ENCODE assay signal across 7 mouse cellular contexts in the genomic region with DNA sequence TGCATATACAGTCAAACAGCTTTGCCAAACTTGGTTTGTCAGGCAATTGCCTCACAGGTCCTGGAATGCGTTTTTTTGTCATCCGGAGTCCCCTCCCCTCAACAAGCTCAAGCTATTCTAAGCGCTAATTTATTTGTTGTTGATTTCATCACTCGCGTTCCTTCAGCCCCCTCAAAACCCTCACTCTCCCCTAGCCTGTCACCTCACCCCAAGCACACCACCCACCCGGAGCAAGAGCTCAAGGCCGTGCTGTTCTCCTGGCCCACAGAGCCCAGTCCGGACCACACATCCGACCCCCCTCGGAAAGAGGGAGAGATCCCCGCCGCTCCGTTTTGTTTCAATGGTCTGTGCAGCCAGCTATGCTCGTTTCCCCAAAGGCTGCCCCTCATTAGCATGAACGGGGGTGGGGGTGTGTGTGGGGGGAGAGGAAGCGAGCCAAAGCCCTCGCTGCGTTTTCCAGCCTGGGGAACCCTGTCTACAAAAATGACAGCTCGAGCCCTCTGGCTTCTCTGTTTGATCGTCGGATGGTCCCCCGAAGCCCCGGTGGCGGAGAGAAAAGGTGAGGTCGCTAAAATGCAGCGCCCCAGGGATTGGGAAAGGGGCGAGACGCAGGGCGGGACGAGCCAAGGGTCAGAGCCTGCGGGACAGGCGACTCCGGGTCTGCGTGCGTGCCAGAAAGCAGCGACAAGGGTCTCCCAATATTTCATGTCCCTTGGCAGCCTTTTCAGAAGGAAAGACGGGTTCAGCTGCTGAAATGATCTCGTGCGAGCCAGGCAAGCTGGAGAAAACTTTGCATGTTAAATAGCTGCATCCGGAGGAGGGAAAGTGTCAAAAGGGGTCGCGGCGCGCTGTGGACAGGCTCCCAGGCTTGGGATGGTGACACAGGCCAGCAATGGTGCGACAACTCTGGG. TPM values are rescaled to one million over a fixed set of nuclear protein-coding genes. Genes with fewer than 3 reads are reported as not detected.
DNase-seq lines count a peak whose midpoint lies in the region; ATAC-seq and TF ChIP-seq lines count a peak whose summit lies in the region.

1810010H24Rik (plus strand) TSS at position 271 of the 911 bp plus-strand sequence.

- no peak within 1 kb of the TSS for H3K27ac ChIP-seq in CH12.LX (ENCODE audit: insufficient read depth, low read depth)
- H3K27ac ChIP-seq in embryonic facial prominence, embryonic 13.5 days = no peak within 1 kb of the TSS
- peak within 1 kb of the TSS; percentile 63 for H3K27ac ChIP-seq in hindbrain, embryonic 16.5 days (ENCODE audit: low read depth, low read length)
- H3K27ac ChIP-seq in liver, postnatal 0 days (ENCODE audit: low read depth) = peak within 1 kb of the TSS; percentile 87

- peak within 1 kb of the TSS; percentile 45 for H3K9ac ChIP-seq in CH12.LX (ENCODE audit: insufficient read depth, low read depth)
- H3K9ac ChIP-seq in embryonic facial prominence, embryonic 13.5 days = peak within 1 kb of the TSS; percentile 65
- peak within 1 kb of the TSS; percentile 61 for H3K9ac ChIP-seq in hindbrain, embryonic 16.5 days (ENCODE audit: low read depth, low read length)
- H3K9ac ChIP-seq in liver, postnatal 0 days (replicated peaks) = peak within 1 kb of the TSS; percentile 68

- H3K4me1 ChIP-seq in CH12.LX (ENCODE audit: control insufficient read depth in 1 of 2, insufficient read depth in 2 of 2) = peaks cover 4 to 26% of the 10 kb centered on the region in 2 experiments; a peak in 3 of 4 replicates
- peaks cover 36% of the 10 kb centered on the region for H3K4me1 ChIP-seq in embryonic facial prominence, embryonic 13.5 days
- peaks cover 22% of the 10 kb centered on the region for H3K4me1 ChIP-seq in hindbrain, embryonic 16.5 days (ENCODE audit: control insufficient read depth, insufficient read depth, low read depth, low read length)
- H3K4me1 ChIP-seq in liver, postnatal 0 days (ENCODE audit: insufficient read depth) = peaks cover 18% of the 10 kb centered on the region

- TF ChIP-seq EP300 in CH12.LX (IDR thresholded peaks at IDR 0.05; ENCODE audit: low read length) = no peak
- no peak for TF ChIP-seq EP300 in liver, postnatal 0 days (IDR thresholded peaks at IDR 0.05; ENCODE audit: low read depth)

- H3K27me3 ChIP-seq in CH12.LX (replicated peaks) = peaks cover 32% of the 10 kb centered on the region
- peaks cover 25% of the 10 kb centered on the region for H3K27me3 ChIP-seq in embryonic facial prominence, embryonic 13.5 days
- no peaks in the 10 kb centered on the region for H3K27me3 ChIP-seq in hindbrain, embryonic 16.5 days (replicated peaks; ENCODE audit: control insufficient read depth, insufficient read depth, low read length)
- peaks cover 18% of the 10 kb centered on the region for H3K27me3 ChIP-seq in liver, postnatal 0 days (ENCODE audit: insufficient read depth, low read length)

- under 1% methylated on average over 45 of the region's 45 CpGs for WGBS in embryonic facial prominence, embryonic 13.5 days
- WGBS in hindbrain, embryonic 16.5 days = 1% methylated on average over 41 of the region's 45 CpGs
- WGBS in liver, postnatal 0 days (ENCODE audit: insufficient replicate concordance) = 1% methylated on average over 45 of the region's 45 CpGs

- ATAC-seq in embryonic facial prominence, embryonic 13.5 days (ENCODE audit: insufficient number of reproducible peaks, insufficient read depth, low FRiP score, low TSS enrichment, low read depth) = no peak
- peak; percentile 25; the same call in 1 of the 2 replicates for ATAC-seq in hindbrain, embryonic 16.5 days
- no peak for ATAC-seq in liver, postnatal 0 days
- ATAC-seq in neutrophil, adult 5-6 weeks (ENCODE audit: extremely low read depth, insufficient number of reproducible peaks, low FRiP score, poor library complexity, severe bottlenecking) = 0 out of 2 replicates have a peak, but pooled peaks have one; percentile 17

- TF ChIP-seq POLR2A in CH12.LX (IDR thresholded peaks at IDR 0.05; ENCODE audit: low read depth, low read length) = no peak

- DNase-seq in CH12.LX (ENCODE audit: extremely low read depth) = no peak
- peak; percentile 53 for DNase-seq in MN1 (ENCODE audit: low spot score)
- peak; percentile 49 for DNase-seq in liver, postnatal 0 days
- no peak for DNase-seq in layer of hippocampus, adult 9-10 months (ENCODE audit: low spot score)

- no peak for TF ChIP-seq RAD21 in CH12.LX (IDR thresholded peaks at IDR 0.05; ENCODE audit: low read depth, low read length)

- H3K9me3 ChIP-seq in CH12.LX (replicated peaks; ENCODE audit: low read length) = no peaks in the 10 kb centered on the region
- H3K9me3 ChIP-seq in embryonic facial prominence, embryonic 13.5 days = no peaks in the 10 kb centered on the region
- H3K9me3 ChIP-seq in hindbrain, embryonic 16.5 days (ENCODE audit: control insufficient read depth, low read length) = no peaks in the 10 kb centered on the region
- no peaks in the 10 kb centered on the region for H3K9me3 ChIP-seq in liver, postnatal 0 days (ENCODE audit: low read length)

- no peaks in the 10 kb centered on the region for H3K79me2 ChIP-seq in CH12.LX (replicated peaks; ENCODE audit: control insufficient read depth, extremely low read depth, insufficient read depth, poor library complexity, severe bottlenecking)

- peak within 1 kb of the TSS; percentile 18 to 59 (median 35) for H3K4me3 ChIP-seq in CH12.LX (replicated peaks in 1 of 3; ENCODE audit: low read depth in 2 of 3, low read length in 2 of 3, poor library complexity in 1 of 3)
- peak within 1 kb of the TSS; percentile 47 for H3K4me3 ChIP-seq in embryonic facial prominence, embryonic 13.5 days
- peak within 1 kb of the TSS; percentile 50 for H3K4me3 ChIP-seq in hindbrain, embryonic 16.5 days (ENCODE audit: low read length)
- peak within 1 kb of the TSS; percentile 71 for H3K4me3 ChIP-seq in liver, postnatal 0 days (ENCODE audit: low read depth, low read length)

- H3K36me3 ChIP-seq in CH12.LX (replicated peaks in 1 of 2; ENCODE audit: control insufficient read depth in 1 of 2, insufficient read depth in 1 of 2, low read length in 1 of 2) = no peaks in the 10 kb centered on the region
- no peaks in the 10 kb centered on the region for H3K36me3 ChIP-seq in embryonic facial prominence, embryonic 13.5 days
- no peaks in the 10 kb centered on the region for H3K36me3 ChIP-seq in hindbrain, embryonic 16.5 days (ENCODE audit: control insufficient read depth, insufficient read depth, low read length)
- no peaks in the 10 kb centered on the region for H3K36me3 ChIP-seq in liver, postnatal 0 days (replicated peaks; ENCODE audit: insufficient read depth, low read length)

- dilution Hi-C loops in CH12.LX (cut with MboI; ENCODE audit: extremely low pct_ligation_motif_present, extremely low pct_unique_long_range_greater_than_20kb, low sequenced_read_pairs) = no loop called here

- TF ChIP-seq CTCF in CH12.LX (conservative IDR thresholded peaks at IDR 0.05 in 1 of 2, IDR thresholded peaks at IDR 0.05 in 1 of 2; ENCODE audit: low read depth in 2 of 2, low read length in 2 of 2) = no peak
- TF ChIP-seq CTCF in liver, postnatal 0 days (IDR thresholded peaks at IDR 0.05; ENCODE audit: low read depth) = no peak

- H3K4me2 ChIP-seq in CH12.LX (ENCODE audit: insufficient read depth, low read depth, poor library complexity, severe bottlenecking) = peak within 1 kb of the TSS; percentile 97
- peak within 1 kb of the TSS; percentile 80 for H3K4me2 ChIP-seq in embryonic facial prominence, embryonic 13.5 days
- H3K4me2 ChIP-seq in hindbrain, embryonic 16.5 days (ENCODE audit: low read length) = peak within 1 kb of the TSS; percentile 82
- H3K4me2 ChIP-seq in liver, postnatal 0 days (ENCODE audit: low read depth, low read length) = peak within 1 kb of the TSS; percentile 84

- in situ Hi-C loops in CH12.LX (cut with MboI; ENCODE audit: low pct_ligation_motif_present, low pct_unique_long_range_greater_than_20kb, low sequenced_read_pairs) = no loop called here

TF ChIP-seq in CH12.LX, 34 proteins besides CTCF, POLR2A, EP300 and RAD21:
- TF ChIP-seq NRF1 (IDR thresholded peaks at IDR 0.05; ENCODE audit: low read depth, low read length) = no peak
- no peak for TF ChIP-seq TCF12 (IDR thresholded peaks at IDR 0.05; ENCODE audit: low read depth, low read length)
- TF ChIP-seq MAZ (IDR thresholded peaks at IDR 0.05; ENCODE audit: low read depth, low read length) = peak; percentile 87
- TF ChIP-seq BHLHE40 (IDR thresholded peaks at IDR 0.05; ENCODE audit: low read depth, low read length) = peak; percentile 75; the same call in 1 of the 2 replicates
- no peak; the same call in 1 of the 2 replicates for TF ChIP-seq HCFC1 (IDR thresholded peaks at IDR 0.05; ENCODE audit: low read depth, low read length)
- TF ChIP-seq IRF4 (IDR thresholded peaks at IDR 0.05; ENCODE audit: low read depth, low read length) = 0 out of 2 replicates have a peak, but pooled peaks have one; percentile 24
- no peak for TF ChIP-seq ETS1 (conservative IDR thresholded peaks at IDR 0.05; ENCODE audit: low read depth, low read length)
- no peak for TF ChIP-seq ELF1 (IDR thresholded peaks at IDR 0.05; ENCODE audit: low read depth, low read length)

RNA-seq across cellular contexts. Expression of gene 1810010H24Rik, which starts in this region (rescaled TPM):
- total RNA-seq in CH12.LX (2012; rRNA removed) (0.29 and 1.1 TPM in 2 replicates), CH12.LX (2014; rRNA removed) (0.82 and 1.7 TPM in 2 replicates)
- polyA plus RNA-seq in CH12.LX (2012; ENCODE audit: insufficient read length, low read depth) = 0.53 and 0.83 TPM in 2 replicates
- polyA plus RNA-seq in embryonic facial prominence, embryonic 13.5 days (2015; fragmentation: Nextera tagmentation; extraction: Ambion mirVana) = 1.9 and 2.0 TPM in 2 replicates
- 4.7 and 5.1 TPM in 2 replicates for polyA plus RNA-seq in hindbrain, embryonic 16.5 days (2015; fragmentation: Nextera tagmentation; extraction: Ambion mirVana)
- polyA plus RNA-seq in liver, postnatal 0 days (2015; fragmentation: Nextera tagmentation; extraction: Ambion mirVana) = 7.3 and 10.3 TPM in 2 replicates
- total RNA-seq in neutrophil, adult 5-6 weeks (2017) = 1.4 and 2.0 TPM in 2 replicates

Comparison
In these comparisons a context has a peak if more than half of its experiments do, and no peak if none do; other contexts are left out.
1. DNase-seq: peak in MN1 (single experiment) and liver, postnatal 0 days (single experiment); none in CH12.LX (single experiment) and layer of hippocampus, adult 9-10 months (single experiment).
2. H3K27ac ChIP-seq: peak in hindbrain, embryonic 16.5 days (single experiment) and liver, postnatal 0 days (single experiment); none in CH12.LX (single experiment) and embryonic facial prominence, embryonic 13.5 days (single experiment).
3. ATAC-seq: peak in hindbrain, embryonic 16.5 days (single experiment) and neutrophil, adult 5-6 weeks (single experiment); none in embryonic facial prominence, embryonic 13.5 days (single experiment) and liver, postnatal 0 days (single experiment).
4. Peak in every context shown above with its lines, with median percentiles within 50 percentile points of each other: H3K4me2 ChIP-seq, H3K4me3 ChIP-seq and H3K9ac ChIP-seq.